Mouse (Mus musculus): ENCODE data around the gene Fancm.
A peak's percentile ranks its signal among the peaks of the same experiment; 100 is the strongest.
"Not testable (repeated sequence)": the region's sequence is repeated elsewhere in the genome, so short reads cannot be mapped to it uniquely, and the experiment has no call there.

Fancm gene

GRCm38 (mm10) chr12:65119451-65119850, 44.0 kb downstream of the Fancm start:
- DNase-seq (ENCODE audit: low spot score), result no peak

GRCm38 (mm10) chr12:65136121-65136520, 60.7 kb downstream of the Fancm start:
- not testable (repeated sequence) for DNase-seq (ENCODE audit: low spot score)

- peak; percentile 96 for DNase-seq (ENCODE audit: low spot score)
Measured at GRCm38 (mm10) chr12:65172021-65172951, 96.9 kb downstream of the Fancm start, which contains the start of gene Mis18bp1. TSS of gene Mis18bp1 (minus strand) at chr12:65172604.

DNA sequence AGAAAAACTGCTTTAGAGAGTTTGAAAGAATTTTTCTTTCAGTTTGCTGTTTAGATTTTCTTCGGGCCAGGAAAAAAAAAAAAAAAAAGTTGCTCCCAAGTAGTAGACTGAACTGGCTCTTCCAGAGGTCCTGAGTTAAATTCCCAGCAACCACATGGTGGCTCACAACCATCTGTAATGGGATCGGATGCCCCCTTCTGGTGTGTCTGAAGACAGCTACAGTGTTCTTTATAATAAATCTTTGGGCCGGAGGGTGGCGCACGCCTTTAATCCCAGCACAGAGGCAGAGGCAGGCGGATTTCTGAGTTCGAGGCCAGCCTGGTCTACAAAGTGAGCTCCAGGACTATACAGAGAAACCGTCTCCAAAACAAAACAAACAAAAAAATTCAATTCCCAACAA, 97.6 kb downstream of the Fancm start:
- DNase-seq (ENCODE audit: low spot score), result not testable (repeated sequence)

GRCm38 (mm10) chr12:65173736-65174135, 98.3 kb downstream of the Fancm start:
- DNase-seq (ENCODE audit: low spot score), result no peak
